Mouse (Mus musculus): ENCODE data around the gene Mapk13.
"Not testable (repeated sequence)": the region's sequence is repeated elsewhere in the genome, so short reads cannot be mapped to it uniquely, and the experiment has no call there.

Mapk13 gene

DNA sequence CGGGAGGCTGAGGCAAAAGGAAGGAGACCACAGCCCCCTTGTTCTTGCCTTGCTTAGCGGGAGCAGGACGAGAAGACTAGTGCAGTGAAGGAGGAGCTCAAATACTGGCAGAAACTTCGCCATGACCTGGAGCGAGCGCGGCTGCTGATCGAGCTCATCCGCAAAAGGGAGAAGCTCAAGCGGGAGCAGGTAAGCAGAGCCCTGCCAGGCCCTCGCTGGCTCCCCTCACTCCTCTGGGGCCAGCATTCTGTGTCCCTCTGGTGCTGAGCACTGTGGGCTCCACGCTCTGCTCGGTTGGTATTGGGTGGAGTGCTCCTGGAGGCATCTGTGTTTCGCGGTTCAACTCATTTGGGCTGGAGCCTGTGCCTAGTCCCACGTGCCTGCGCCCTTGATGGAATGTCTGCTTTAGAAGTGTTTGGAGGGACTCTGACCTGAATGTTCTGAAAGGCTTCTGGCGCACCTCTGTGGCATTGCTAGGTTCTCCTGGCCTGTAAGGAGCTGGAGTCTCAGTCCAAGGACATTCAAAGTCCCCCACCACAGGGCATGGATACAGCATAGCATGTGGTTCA, 45.5 kb downstream of the Mapk13 start:
- DNase-seq (ENCODE audit: low read depth, low spot score), result peak; percentile 57

GRCm38 (mm10) chr17:28815384-28816004, 46.4 kb downstream of the Mapk13 start:
- DNase-seq (ENCODE audit: low read depth, low spot score), result no peak

- not testable (repeated sequence) for DNase-seq (ENCODE audit: low read depth, low spot score)
Measured at GRCm38 (mm10) chr17:28816326-28816725, 47.2 kb downstream of the Mapk13 start.

DNA sequence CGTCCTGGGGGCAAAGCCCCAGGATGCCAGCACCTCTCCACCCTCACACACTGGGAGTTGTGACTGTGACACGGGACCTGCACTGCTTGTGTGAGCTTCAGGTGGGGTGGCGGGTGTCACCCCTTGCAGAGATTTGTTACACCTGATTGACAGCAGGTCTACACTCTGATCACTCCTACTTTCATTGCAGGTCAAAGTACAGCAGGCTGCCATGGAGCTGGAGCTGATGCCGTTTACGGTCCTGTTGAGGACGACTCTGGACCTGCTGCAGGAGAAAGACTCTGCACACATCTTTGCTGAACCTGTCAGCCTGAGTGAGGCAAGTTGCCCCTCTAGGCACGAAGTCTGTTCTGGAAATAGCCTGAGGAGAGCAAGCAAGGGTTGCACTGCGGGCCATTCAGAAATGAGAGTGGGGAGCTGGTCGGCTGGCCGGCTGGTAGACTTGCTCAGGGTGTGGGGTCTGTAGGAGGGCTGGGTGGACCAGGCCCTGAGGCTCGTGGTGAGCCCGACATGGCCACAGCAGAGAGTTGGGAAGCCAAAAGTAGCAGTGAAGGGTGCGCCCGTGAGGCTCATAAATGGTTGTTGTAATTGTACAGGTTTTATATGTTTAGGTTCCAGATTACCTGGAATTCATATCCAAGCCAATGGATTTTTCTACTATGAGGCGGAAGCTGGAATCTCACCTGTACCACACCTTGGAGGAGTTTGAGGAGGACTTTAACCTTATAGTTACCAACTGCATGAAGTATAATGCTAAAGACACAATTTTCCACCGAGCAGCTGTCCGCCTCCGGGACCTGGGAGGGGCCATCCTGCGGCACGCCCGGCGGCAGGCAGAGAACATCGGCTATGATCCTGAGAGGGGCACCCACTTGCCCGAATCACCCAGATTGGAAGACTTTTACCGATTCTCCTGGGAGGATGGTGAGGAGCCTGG, 48.0 kb downstream of the Mapk13 start:
- DNase-seq (ENCODE audit: low read depth, low spot score), result no peak

DNA sequence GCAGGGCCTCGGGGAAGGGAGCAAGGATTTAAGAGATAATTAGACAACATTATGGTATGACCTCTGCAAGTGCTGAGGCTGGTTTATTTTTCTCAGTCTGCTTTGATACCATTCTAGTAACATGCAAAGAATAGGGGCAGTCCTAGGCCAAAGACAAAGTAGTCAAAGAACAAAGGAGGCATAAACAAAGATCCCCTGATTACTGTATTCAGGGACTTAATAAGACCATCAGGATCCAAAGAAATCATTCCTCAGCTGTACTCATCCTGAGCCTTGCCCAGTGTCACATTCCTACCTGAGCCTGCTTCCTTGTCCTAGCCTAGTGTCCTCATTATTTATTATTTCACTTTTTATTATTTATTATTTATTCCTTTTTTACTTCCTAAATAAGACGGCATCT, 51.1 kb downstream of the Mapk13 start:
- DNase-seq (ENCODE audit: low read depth, low spot score), result no peak

DNA sequence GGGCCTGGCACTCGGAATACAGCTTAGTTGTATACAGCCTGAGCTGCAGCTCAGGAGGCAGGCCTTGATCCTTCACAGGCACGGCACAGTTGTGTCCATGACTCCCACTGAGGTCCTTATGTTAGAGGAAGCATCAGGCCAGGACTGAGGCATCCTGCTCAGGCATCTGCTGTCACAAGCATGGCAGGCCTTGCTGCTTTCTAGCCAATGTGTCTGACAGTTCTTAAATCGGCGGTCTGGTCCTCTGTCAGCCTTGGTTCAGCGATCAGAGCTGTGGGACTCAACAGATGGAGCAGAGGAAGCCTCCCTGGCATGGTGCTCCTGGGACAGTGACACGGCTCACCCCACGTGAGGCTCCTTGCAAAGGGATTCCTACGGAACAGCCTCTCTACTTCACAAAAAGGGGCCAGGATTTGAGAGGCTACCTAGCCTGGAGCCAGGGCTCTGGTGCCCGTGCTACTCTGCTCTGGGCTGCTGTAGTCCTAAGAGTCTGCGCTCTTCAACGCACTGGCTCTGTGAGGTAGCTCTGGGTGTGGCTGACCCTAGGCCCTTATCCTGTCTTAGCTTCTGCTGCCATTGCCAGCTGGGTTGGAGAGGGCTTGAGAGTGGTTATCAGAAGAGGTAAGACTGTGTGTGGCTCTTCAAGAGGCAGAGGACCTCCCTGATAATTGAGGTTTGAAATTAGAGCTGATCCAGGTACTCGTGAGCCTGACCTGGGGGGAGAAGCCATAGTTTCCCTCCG, 54.1 kb downstream of the Mapk13 start:
- DNase-seq (ENCODE audit: low read depth, low spot score), result no peak

DNA sequence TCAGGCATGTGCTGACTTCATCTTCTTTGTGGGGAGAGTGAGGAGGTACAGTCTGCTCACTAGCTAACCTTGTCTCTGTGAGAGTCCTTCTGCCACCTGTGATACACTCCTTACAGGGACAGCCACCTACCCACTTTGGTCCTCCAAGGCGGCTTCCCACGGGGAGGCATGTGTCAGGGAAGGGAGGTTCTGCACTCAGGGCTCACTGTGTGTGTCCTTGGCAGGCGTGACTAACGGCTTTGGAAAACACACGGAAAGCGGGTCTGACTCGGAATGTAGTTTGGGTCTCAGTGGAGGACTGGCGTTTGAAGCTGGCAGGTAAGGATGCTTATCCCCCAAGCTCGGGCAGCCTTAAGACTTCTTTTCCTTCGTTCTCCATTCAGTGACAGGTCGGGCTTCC, 54.7 kb downstream of the Mapk13 start:
- DNase-seq (ENCODE audit: low read depth, low spot score), result no peak

- DNase-seq (ENCODE audit: low read depth, low spot score), result no peak
Measured at GRCm38 (mm10) chr17:28824896-28825295, 55.8 kb downstream of the Mapk13 start.

DNA sequence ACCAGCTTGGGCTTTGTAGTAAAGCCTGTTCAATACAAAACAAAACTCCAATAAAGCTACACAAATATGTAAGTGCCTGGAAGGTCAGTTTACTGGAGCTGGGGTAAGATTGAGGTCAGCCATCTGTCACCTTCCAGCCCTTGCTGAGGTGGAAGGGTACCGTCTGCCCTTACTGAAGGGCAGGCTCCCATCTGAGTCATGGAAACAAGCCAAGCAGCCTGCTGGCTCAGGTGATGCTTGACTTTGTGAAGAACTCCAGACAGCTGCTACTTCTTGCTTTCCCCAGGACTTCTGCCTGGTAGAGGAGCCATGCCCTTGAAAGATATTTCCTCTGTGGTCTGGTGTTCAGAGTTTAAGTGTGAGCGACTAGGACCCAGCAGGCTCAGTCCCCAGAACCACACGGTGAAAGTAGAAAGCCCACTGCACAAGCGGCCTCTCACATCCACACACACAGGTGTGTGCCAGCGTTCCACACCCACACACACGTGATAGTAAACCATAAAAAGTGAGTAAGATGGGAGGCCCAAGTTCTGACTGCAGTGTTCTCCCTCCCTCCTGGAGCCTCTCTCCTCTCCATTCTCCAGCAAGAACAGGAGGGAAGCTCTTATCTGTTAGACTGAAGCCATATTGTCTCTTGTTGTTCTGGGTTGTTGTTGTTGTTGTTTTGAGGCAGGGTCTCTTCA, 56.4 kb downstream of the Mapk13 start:
- no peak for DNase-seq (ENCODE audit: low read depth, low spot score)

- no peak for DNase-seq (ENCODE audit: low read depth, low spot score)
Measured at GRCm38 (mm10) chr17:28827665-28828231, 58.7 kb downstream of the Mapk13 start.

GRCm38 (mm10) chr17:28829120-28829519, 60.0 kb downstream of the Mapk13 start:
- no peak for DNase-seq (ENCODE audit: low read depth, low spot score)
